Mouse (Mus musculus): ENCODE data around the gene Ffar4. TPM values are rescaled to one million over a fixed set of nuclear protein-coding genes. Genes with fewer than 3 reads are reported as not detected.

Gene Ffar4
- total RNA-seq (2014; fragmentation: Nextera tagmentation), result not detected in 2 replicates
- total RNA-seq (2017), result 0.47 TPM in 1 of 2 replicates, not detected in the other

- peak; percentile 98 for ATAC-seq (replicated peaks; ENCODE audit: poor library complexity, severe bottlenecking)
These were observed at the start of gene Ffar4 for GRCm38 (mm10) chr19:38096858-38097758. TSS of gene Ffar4 (plus strand) at chr19:38097071.

DNA sequence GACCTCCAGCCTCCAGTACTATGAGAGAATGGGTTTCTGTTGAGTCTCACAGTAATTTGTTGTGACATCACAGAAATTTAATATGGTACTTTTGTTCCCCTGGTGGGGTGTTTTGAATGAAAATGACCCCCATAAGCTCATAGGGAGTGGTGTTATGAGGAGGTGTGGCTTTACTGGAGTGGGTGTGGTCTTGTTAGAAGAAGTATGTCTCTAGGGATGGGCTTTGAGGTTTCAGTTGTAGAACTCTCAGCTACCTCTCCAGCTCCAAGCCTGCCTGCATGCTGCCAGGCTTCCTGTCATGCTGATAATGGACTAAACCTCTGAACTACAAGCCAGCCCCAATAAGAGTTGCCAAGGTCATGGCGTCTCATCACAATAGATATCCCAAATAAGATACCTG, 47.2 kb upstream of the Ffar4 start:
- ATAC-seq (replicated peaks; ENCODE audit: poor library complexity, severe bottlenecking), result no peak

- no peak for ATAC-seq (replicated peaks; ENCODE audit: poor library complexity, severe bottlenecking)
These were observed 43.4 kb upstream of the Ffar4 start for GRCm38 (mm10) chr19:38053227-38054041.

DNA sequence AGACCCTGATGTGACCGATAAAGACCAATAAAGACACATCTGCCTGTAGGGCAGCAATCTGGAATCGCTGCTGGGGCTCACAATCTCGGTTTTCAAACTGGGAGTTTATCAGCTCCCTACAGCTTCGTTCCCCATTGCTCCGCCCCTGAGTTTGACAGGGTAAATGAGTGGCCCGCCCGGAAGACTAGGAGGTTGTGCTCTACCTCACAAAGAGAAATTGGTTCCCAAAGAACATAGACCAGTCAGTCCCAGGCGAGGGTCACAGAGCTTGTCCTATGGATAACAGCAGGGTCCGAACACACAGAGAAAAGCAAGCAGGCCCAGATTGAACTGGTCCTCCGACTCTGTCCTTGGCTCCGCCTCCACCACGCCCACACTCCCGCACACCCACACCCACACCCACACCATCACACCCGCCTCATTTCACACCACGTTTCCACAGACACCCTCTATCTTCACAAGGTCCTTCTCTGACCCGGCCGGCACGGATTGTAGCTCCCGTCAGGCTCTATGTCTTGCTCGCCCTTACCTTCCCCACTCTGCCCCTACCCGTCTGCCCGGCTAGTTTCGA, 42.6 kb upstream of the Ffar4 start:
- peak; percentile 68 for ATAC-seq (replicated peaks; ENCODE audit: poor library complexity, severe bottlenecking)

DNA sequence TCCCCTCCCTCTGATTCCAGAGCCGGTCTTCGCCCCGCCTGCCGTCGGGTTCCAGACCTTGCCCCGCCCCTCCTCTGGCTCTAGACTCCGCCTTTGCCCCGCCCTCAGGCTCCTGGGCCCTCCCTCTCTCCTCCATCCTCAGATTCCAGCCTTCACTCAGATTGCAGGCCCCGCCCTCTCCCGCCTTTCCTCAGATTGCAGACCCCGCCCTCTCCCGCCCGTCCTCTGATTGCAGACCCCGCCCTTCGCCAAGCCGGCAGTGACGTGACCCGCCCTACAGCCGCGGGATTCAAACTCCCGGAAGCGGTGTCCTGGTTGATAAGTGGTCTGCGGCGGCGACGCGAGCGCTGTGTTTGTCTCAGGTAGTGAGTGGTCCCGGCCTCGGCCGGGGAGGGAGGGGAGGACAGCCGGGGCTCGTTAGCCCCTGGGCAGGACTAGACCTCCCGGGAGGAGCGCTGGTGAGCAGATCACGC, 42.1 kb upstream of the Ffar4 start, which contains the start of gene Cep55:
Gene Cep55, plus strand, starts transcription at position 292 of the 473 bp plus-strand sequence.
- ATAC-seq (replicated peaks; ENCODE audit: poor library complexity, severe bottlenecking), result peak; percentile 91

DNA sequence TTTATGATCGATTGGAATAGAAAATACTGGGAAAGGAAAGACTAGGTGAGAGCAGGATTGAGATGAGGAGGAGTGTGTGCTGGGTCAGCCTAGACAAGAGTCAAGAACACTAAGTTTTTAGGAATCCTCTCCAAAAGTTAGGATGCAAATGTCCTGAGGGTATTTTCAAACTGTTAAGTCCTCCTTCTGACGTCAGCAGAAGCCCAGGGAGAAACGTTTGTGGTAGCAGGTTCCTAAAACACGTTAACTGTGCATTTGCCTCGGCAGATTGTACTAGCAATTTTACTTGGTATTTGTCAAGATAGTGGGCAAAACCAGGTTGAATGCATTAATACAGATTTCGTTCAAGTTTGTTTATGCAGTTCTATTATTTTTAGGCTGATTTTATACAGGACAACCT, 41.1 kb upstream of the Ffar4 start:
- ATAC-seq (replicated peaks; ENCODE audit: poor library complexity, severe bottlenecking), result no peak

- no peak for ATAC-seq (replicated peaks; ENCODE audit: poor library complexity, severe bottlenecking)
These were observed 40.6 kb upstream of the Ffar4 start for GRCm38 (mm10) chr19:38056276-38056675.

GRCm38 (mm10) chr19:38056931-38057330, 39.9 kb upstream of the Ffar4 start:
- no peak for ATAC-seq (replicated peaks; ENCODE audit: poor library complexity, severe bottlenecking)

DNA sequence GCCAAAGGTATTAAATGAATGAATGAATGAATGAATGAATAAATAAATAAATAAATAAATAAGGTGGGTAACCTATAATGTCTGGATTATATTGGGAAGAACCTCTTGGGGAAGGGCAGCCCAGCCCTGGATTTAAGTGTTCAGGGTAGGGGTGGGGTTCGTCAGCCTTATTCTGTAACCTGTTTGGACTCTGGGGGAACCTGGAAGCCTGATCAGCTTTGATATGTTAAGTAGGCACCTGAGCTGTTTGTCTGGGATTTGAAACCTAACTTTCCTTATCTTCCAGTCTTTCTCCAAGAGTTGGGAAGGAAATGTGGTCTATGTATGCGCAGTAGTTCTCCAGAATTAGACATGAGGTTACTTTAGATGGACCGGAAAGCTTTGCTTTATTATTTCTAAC, 33.7 kb upstream of the Ffar4 start:
- no peak for ATAC-seq (replicated peaks; ENCODE audit: poor library complexity, severe bottlenecking)

GRCm38 (mm10) chr19:38064051-38064450, 32.8 kb upstream of the Ffar4 start:
- ATAC-seq (replicated peaks; ENCODE audit: poor library complexity, severe bottlenecking), result no peak

DNA sequence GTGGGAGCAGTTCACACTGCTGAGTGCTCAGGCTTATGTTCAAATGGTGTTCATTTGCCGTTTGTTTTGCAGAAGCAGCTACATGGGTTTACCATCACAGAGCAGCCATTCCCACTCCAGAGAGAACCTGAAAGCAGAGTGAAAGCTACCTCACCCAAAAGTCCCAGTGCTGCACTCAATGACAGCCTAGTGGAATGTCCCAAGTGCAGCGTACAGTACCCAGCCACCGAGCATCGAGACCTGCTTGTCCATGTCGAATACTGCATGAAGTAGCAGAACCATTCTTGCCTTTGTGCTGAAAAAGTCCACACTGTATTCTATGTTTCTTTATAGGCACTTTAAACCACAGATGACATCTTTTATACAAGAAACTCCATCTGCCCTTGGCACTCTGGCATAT, 23.6 kb upstream of the Ffar4 start:
- ATAC-seq (replicated peaks; ENCODE audit: poor library complexity, severe bottlenecking), result no peak

DNA sequence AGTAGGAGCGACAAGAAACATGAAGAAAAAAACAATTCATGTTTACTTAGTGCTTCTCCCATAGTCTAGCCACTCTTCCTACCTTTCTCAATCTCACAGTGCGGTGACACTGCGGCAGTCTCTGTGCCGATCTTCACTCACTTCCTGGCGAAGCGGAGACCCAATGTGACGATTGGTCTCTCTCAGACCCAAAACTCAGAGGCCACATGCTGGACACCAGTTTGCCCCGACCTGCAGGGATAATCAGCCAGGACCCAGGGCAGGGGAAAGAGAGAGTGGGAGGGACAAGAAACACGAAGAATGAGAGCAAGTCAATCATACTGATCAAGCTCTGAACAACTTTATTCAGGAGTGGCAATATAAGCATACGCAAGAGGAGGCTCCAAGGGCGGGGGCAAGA, 21.8 kb upstream of the Ffar4 start:
- ATAC-seq (replicated peaks; ENCODE audit: poor library complexity, severe bottlenecking), result no peak

DNA sequence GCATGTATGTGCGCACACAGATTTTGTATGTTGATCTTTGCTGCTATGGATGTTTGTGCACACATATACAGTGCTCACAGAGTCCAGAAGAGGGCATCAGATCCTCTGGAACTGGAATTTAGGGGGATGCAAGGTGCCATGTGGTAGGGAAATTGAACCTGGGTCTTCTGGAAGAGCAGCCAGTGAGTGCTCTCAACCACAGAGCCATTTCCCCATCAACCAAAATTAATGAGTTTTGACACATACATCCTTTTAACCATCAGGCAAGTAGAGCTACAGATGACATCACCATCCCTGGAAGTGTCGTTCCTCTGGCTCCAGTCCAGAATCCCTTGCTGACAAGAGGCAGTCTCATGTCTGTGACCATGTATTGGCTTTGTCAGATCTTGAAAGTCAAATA, 20.6 kb upstream of the Ffar4 start:
- ATAC-seq (replicated peaks; ENCODE audit: poor library complexity, severe bottlenecking), result 0 out of 2 replicates have a peak, but pooled peaks have one; percentile 17

DNA sequence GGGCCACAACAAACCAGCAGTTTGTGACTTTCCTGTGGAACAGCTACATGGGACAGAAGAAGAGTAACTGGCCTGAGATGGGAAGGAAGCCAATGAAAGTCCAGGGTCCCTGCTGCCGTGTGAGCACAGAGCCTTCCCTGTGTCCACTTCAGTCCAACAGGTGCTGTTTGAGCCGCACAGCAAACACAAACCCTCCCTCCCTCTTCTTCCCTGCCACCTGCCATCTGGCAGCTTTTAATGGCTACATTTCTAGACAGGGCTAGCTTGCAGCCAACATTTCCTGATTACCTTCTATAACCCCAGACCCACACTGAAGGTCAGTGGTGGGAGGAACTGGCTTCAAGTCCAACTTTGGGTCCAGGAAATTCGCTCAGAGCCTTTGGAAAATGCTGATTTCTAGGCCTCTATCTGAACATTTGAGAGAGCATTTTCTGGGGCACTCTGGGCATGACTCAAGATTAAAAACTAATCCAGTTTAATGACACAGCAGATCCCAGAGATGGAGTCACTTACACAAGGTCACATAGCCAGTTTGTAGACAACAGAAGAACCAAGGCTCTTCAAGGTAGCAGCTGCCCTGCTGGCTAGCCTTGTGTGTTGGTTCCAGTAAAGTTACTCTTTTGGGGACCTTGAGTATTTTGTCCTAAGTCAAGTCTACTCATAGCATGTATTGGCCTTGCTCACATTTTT, 18.9 kb upstream of the Ffar4 start:
- ATAC-seq (replicated peaks; ENCODE audit: poor library complexity, severe bottlenecking), result no peak

DNA sequence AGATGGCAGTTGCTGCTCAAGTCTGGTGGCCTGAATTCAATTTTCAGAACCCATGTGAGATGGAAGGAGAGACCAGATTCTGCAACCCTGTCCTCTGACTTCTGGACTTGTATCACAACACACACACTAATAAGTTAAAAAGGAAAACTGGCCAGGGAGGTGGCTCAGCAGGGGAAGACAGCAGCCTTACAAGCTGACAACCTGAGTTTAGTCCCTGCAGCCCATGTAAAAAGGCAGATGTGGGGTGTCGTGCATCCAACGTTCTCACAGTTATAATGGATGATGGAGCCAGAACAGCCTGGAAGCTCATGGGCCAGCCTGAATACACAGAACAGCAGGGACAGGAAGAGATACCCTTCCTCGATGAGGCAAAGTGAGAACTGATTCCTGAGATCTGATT, 15.5 kb upstream of the Ffar4 start:
- ATAC-seq (replicated peaks; ENCODE audit: poor library complexity, severe bottlenecking), result no peak

DNA sequence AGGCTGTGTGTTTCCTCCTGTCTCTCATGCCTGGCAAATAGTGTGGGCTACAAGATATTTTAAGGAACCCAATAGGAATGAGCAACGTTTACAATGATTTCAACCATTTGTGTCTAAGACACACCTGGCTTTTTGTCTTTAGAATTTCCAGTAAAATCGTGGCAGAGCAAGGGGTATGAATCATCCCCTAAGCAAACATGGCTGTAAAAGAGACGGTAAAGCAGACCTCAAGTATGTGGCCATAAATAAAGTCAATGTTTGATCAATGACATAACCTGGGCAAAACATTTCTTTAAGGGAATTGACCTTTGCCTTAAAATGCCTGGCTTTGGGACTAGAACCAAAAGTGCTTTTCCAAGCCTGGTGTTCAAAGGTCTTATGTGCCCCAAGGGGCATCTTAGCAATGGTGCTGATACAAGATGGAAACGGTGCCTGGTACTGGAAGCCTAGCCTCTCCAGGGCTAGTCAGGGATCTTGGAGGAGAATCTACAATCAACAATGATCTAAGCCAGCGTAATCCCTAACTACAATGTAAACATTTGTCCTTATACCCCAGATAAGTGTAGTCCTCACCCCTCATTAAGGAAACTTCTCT, 13.8 kb upstream of the Ffar4 start:
- ATAC-seq (replicated peaks; ENCODE audit: poor library complexity, severe bottlenecking), result no peak

DNA sequence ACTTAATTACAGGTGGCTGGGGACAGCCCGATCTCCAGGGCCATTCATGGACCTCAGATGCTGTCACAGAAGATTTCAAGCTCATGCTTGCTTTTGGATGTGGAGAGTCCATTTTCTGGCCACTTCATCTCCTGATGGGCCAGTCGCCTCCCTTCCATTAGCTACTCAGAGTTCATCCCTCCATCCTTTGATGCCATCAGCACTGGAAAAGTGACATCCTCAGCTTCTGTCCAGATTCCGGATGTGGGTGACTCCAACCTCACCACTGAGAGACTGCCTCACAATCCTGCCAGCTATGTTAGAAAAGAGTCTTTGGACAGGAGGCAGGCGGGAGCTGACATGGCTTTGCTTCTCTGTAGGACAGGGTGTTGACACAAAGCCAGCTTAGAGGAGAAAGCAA, 11.0 kb upstream of the Ffar4 start:
- no peak for ATAC-seq (replicated peaks; ENCODE audit: poor library complexity, severe bottlenecking)

DNA sequence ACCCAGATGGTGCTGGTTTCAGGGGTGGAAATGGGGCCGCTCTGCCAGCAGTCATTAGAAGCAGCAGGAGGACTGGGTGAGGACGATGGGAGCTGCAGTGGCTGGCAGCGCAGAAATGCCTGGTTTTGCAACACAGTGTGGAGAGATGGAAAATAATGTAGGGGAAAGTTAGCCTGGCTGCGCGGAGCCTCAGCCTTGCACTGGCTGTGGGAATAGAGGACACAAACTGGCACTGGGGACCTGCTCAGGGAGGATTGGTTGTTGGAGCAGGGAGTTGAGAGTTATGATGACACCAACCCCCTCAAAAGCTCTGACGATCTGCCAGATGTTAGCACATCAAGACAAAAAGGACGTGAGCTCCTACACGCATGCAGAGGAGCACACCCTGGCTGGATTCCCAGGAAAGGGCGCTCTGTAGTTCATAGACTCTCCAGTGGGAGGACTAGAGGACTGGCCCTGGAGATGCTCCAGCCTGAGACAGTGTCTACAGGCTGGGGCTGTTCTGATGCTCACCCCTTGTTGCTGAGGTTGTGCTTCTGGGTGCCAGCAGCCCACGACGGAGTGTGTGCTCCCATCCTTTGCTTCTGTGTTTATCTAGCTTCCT, 9.8 kb upstream of the Ffar4 start:
- ATAC-seq (replicated peaks; ENCODE audit: poor library complexity, severe bottlenecking), result peak; percentile 51

GRCm38 (mm10) chr19:38089358-38089757, 7.5 kb upstream of the Ffar4 start:
- ATAC-seq (replicated peaks; ENCODE audit: poor library complexity, severe bottlenecking), result no peak

All from granulocyte monocyte progenitor cell, adult 5-6 weeks (primary cell).